Mouse (Mus musculus): ENCODE measurements around the gene Nsun7.

The Nsun7 gene

DNA sequence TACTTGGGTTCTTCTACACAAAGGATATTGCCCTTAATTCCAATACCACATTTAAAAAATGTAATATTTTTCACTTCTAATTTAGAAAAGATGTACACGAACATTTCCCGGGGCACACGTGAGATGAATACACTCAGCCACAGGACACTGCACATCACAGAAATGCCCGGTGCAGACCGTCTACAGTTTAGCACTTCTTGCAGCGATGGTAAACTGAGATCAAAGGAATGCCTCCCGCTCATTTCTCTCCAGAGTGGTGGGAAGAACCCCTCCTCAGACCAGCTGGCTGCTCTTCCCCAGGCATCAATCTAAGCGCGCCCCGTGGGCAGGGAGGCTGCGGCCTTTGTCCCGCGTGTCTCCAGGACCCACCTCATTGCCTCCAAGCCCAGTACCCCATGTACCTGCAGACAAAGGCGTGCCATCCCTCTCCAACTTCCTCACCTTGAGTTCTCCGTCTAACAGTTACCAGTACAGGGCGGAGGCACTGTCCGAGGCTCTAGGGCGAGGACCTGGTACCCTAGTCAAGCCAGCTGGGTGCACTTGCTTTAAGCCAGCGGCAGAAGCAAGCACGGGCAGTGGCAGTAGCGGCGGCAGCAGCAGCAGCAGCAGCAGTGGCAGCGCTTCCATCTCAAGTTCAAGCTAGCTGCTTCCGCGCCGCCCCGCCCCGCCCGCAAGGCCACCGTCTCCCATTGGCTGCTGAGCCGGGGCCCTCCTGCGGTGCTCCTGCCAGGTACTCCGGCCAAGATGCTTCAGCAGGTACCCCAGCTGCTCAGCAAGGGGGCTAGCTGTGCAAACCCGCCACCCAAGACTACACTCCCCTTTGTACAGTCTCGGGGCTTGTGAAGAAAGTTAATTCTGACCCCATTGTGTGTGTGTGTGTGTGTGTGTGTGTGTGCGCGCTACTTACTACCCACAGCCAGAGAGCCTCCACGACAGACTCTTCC lies 77.6 kb downstream of the Nsun7 start:
- no peak for DNase-seq (ENCODE audit: low read depth)

DNA sequence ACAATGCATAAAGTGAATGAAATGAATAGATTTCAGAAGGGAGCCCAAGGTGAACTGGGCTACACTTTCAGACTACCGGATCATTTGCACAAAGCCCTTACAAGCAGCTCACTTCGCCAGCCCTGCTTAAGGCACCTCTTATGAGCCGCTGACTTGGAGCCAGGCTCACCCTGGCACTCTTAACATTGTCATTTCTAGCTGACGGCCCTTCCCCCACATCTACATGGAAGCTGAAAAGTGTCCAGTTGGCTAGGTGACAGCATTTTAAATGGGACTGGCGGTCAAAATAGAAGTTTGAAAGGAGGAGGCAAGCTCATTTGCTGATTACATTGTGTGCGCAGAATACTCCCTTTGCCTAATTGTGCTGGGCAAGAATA lies 78.3 kb downstream of the Nsun7 start:
- no peak for DNase-seq (ENCODE audit: low read depth)

GRCm38 (mm10) chr5:66338583-66338982 lies 78.9 kb downstream of the Nsun7 start:
- no peak for DNase-seq (ENCODE audit: low read depth)

- DNase-seq (ENCODE audit: low read depth), result no peak
Measured at GRCm38 (mm10) chr5:66340356-66341102, 80.8 kb downstream of the Nsun7 start.

DNA sequence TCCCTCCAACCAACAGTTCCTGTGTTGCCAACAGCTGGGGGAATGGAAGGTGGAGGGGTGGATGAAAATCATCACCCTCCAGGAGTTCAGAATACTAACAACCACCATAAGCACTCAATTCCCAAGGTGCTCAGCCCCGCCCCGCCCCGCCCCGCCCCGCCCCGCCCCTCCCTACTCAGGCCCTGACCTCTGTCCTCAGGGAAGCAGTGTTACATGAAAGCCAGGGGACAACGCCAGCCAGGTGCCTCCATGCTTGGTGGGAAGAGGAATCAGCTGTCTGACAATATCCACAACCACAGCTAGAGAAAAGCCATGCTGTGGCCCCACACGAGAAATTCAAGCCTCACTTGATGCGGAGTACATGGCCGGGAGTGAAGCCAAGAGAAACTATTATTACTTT lies 82.2 kb downstream of the Nsun7 start:
- no peak for DNase-seq (ENCODE audit: low read depth)

DNA sequence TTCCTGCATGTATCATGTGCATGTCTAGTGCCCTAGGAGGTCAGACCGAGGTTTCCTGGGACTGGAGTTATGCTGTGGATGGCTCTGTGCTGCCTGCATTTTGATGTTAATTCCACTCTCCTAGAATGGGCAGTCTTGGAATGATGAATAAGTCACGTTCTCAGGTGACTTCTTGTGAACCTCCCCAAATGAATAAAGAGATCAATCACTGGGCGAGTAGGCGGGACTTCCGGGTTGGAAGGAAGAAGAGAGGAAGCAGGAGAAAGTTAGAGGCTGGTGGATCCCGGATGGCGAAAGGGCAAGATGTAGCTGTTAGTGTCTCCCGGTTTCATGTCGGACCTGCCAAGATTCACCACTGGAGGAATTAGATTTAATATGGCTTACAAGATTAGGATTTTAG lies 82.6 kb downstream of the Nsun7 start:
- DNase-seq (ENCODE audit: low read depth), result no peak

- DNase-seq (ENCODE audit: low read depth), result no peak
Measured at GRCm38 (mm10) chr5:66344182-66344581, 84.5 kb downstream of the Nsun7 start.

DNA sequence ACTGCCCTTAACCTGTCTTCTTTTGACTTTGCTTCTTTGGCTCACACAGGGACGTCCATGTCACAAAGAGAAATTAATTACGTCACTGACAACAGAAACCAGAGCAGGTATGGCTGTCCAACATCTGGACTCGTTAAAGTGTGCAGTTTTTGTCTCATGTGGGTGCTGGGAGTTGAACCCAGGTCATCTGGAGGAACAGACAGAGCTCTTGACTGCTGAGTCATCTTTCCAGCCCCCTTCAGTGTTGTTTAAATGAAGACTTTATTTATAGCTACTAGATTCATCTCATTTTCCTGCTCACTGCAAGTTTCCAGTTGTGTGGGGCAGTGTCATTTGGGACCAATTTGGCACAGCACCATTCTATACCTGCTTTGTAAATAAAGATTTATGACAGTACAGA lies 85.4 kb downstream of the Nsun7 start:
- DNase-seq (ENCODE audit: low read depth), result no peak

DNA sequence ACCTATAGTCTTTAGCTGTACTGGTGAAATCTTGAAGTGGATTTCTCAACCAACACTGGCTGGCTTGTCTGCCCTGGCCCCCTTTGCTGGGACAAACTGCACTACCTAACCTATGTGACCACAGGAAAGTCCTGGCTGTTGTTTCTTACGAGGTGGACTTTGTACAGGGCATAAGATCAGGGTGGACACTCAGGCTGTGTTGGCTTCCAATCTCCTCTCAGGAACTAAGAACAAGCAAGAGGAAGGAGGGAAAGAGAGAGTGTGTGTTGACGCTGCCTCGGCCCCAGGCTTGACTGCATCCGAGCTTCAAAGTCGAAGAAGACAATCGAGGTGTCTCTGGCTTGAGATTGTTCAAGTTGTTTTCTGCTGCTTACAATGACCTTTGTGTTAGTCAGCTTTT lies 87.1 kb downstream of the Nsun7 start:
- DNase-seq (ENCODE audit: low read depth), result no peak
